Mouse (Mus musculus): ENCODE measurements at regions not wholly inside any gene's neighbourhood (a gene's known extent, or its start where the extent isn't known, plus 50 kb on each side); places are given as distances from the start of the nearest gene placed in this dataset.

GRCm38 (mm10) chr13:46123446-46123845 is 150.1 kb upstream of the Stmnd1 start:
- no peak for DNase-seq (ENCODE audit: low spot score in 2 of 2)

GRCm38 (mm10) chr13:46116576-46116975 is 151.8 kb upstream of the Atxn1 start:
- no peak for DNase-seq (ENCODE audit: low spot score in 2 of 2)

GRCm38 (mm10) chr13:46104971-46105370 is 140.2 kb upstream of the Atxn1 start:
- DNase-seq (ENCODE audit: low spot score in 2 of 2): no peak

- DNase-seq (ENCODE audit: low spot score in 2 of 2): no peak
Observed at GRCm38 (mm10) chr13:46098621-46099020, 133.8 kb upstream of the Atxn1 start.

- DNase-seq (ENCODE audit: low spot score in 2 of 2): peak; percentile 46 to 48
Observed at GRCm38 (mm10) chr13:46098131-46098530, 133.3 kb upstream of the Atxn1 start.

GRCm38 (mm10) chr13:46096968-46097367 is 132.2 kb upstream of the Atxn1 start:
- no peak for DNase-seq (ENCODE audit: low spot score in 2 of 2)

GRCm38 (mm10) chr13:46096416-46096815 is 131.6 kb upstream of the Atxn1 start:
- peak; percentile 38 to 49 for DNase-seq (ENCODE audit: low spot score in 2 of 2)

GRCm38 (mm10) chr13:46092787-46093186 is 128.0 kb upstream of the Atxn1 start:
- no peak for DNase-seq (ENCODE audit: low spot score in 2 of 2)

GRCm38 (mm10) chr13:46091109-46091508 is 126.3 kb upstream of the Atxn1 start:
- DNase-seq (ENCODE audit: low spot score in 2 of 2): no peak

- no peak for DNase-seq (ENCODE audit: low spot score in 2 of 2)
Observed at GRCm38 (mm10) chr13:46088237-46088636, 123.4 kb upstream of the Atxn1 start.

- DNase-seq (ENCODE audit: low spot score in 2 of 2): peak in 1 of 2 experiments; percentile 21
Observed at GRCm38 (mm10) chr13:46087663-46088062, 122.9 kb upstream of the Atxn1 start.

GRCm38 (mm10) chr13:46076879-46077278 is 112.1 kb upstream of the Atxn1 start:
- DNase-seq (ENCODE audit: low spot score in 2 of 2): no peak

- no peak for DNase-seq (ENCODE audit: low spot score in 2 of 2)
Observed at GRCm38 (mm10) chr13:46071670-46072069, 106.9 kb upstream of the Atxn1 start.

GRCm38 (mm10) chr13:46069571-46069970 is 104.8 kb upstream of the Atxn1 start:
- DNase-seq (ENCODE audit: low spot score in 2 of 2): no peak

- DNase-seq (ENCODE audit: low spot score in 2 of 2): no peak
Observed at GRCm38 (mm10) chr13:46062758-46063157, 98.0 kb upstream of the Atxn1 start.

- DNase-seq (ENCODE audit: low spot score in 2 of 2): no peak
Observed at GRCm38 (mm10) chr13:46059870-46060269, 95.1 kb upstream of the Atxn1 start.

- DNase-seq (ENCODE audit: low spot score in 2 of 2): no peak
Observed at GRCm38 (mm10) chr13:46058862-46059261, 94.1 kb upstream of the Atxn1 start.

GRCm38 (mm10) chr13:46058341-46058740 is 93.5 kb upstream of the Atxn1 start:
- DNase-seq (ENCODE audit: low spot score in 2 of 2): no peak

GRCm38 (mm10) chr13:46055410-46055809 is 90.6 kb upstream of the Atxn1 start:
- peak in 1 of 2 experiments; percentile 10 for DNase-seq (ENCODE audit: low spot score in 2 of 2)

- peak; percentile 18 to 38 for DNase-seq (ENCODE audit: low spot score in 2 of 2)
Observed at GRCm38 (mm10) chr13:46043568-46043967, 78.8 kb upstream of the Atxn1 start.

GRCm38 (mm10) chr13:46043016-46043415 is 78.2 kb upstream of the Atxn1 start:
- DNase-seq (ENCODE audit: low spot score in 2 of 2): peak; percentile 34 to 56

- DNase-seq (ENCODE audit: low spot score in 2 of 2): no peak
Observed at GRCm38 (mm10) chr13:46042224-46042623, 77.4 kb upstream of the Atxn1 start.

- DNase-seq (ENCODE audit: low spot score in 2 of 2): no peak
Observed at GRCm38 (mm10) chr13:46041475-46041874, 76.7 kb upstream of the Atxn1 start.

- DNase-seq (ENCODE audit: low spot score in 2 of 2): no peak
Observed at GRCm38 (mm10) chr13:46040062-46040461, 75.3 kb upstream of the Atxn1 start.
